Mouse (Mus musculus) kidney, adult 8-10 months (tissue): Measurements from ENCODE around the gene Pnrc2.

Source experiments
- DNase-seq, 2 experiments: peaks; one replicate each; pipeline ENCODE4 v3.0.0; 2022

The Pnrc2 gene

GRCm38 (mm10) chr4:135891539-135891938 lies 17.9 kb upstream of the Pnrc2 start:
- DNase-seq, result no peak

GRCm38 (mm10) chr4:135889884-135890283 lies 16.2 kb upstream of the Pnrc2 start:
- peak; percentile 58 to 84 for DNase-seq

- DNase-seq, result no peak
These were observed 15.7 kb upstream of the Pnrc2 start for GRCm38 (mm10) chr4:135889146-135889883.

GRCm38 (mm10) chr4:135888448-135889057 lies 14.9 kb upstream of the Pnrc2 start:
- no peak for DNase-seq

GRCm38 (mm10) chr4:135886184-135886583 lies 12.5 kb upstream of the Pnrc2 start:
- no peak for DNase-seq

- no peak for DNase-seq
These were observed 12.0 kb upstream of the Pnrc2 start for GRCm38 (mm10) chr4:135885676-135886075.

GRCm38 (mm10) chr4:135884531-135884930 lies 10.9 kb upstream of the Pnrc2 start:
- no peak for DNase-seq

GRCm38 (mm10) chr4:135883881-135884516 lies 10.3 kb upstream of the Pnrc2 start:
- DNase-seq, result no peak

GRCm38 (mm10) chr4:135883401-135883851 lies 9.8 kb upstream of the Pnrc2 start:
- peak; percentile 38 to 48 for DNase-seq

GRCm38 (mm10) chr4:135882023-135882422 lies 8.4 kb upstream of the Pnrc2 start:
- no peak for DNase-seq

- peak in 1 of 2 experiments; percentile 43 for DNase-seq
These were observed 6.9 kb upstream of the Pnrc2 start for GRCm38 (mm10) chr4:135880576-135880975.

GRCm38 (mm10) chr4:135880018-135880417 lies 6.4 kb upstream of the Pnrc2 start:
- no peak for DNase-seq

- DNase-seq, result no peak
These were observed 5.4 kb upstream of the Pnrc2 start for GRCm38 (mm10) chr4:135879021-135879420.

- peak; percentile 39 to 54 for DNase-seq
These were observed 4.1 kb upstream of the Pnrc2 start for GRCm38 (mm10) chr4:135877742-135878141.

- peak; percentile 78 for DNase-seq
These were observed 3.0 kb upstream of the Pnrc2 start for GRCm38 (mm10) chr4:135876583-135877020.

- peak; percentile 55 to 66 for DNase-seq
These were observed 2.4 kb upstream of the Pnrc2 start for GRCm38 (mm10) chr4:135875991-135876582.

GRCm38 (mm10) chr4:135875546-135875945 lies 1.9 kb upstream of the Pnrc2 start:
- DNase-seq, result no peak

GRCm38 (mm10) chr4:135874564-135875535 lies 1.2 kb upstream of the Pnrc2 start:
- no peak for DNase-seq

- DNase-seq, result no peak
These were observed 860 bp downstream of the Pnrc2 start for GRCm38 (mm10) chr4:135872589-135873391.

- no peak for DNase-seq
These were observed 1.6 kb downstream of the Pnrc2 start for GRCm38 (mm10) chr4:135872015-135872414.
